Mouse (Mus musculus) olfactory bulb, adult 2 months (tissue): ENCODE measurements around the gene Pigk.

Experiments
- CTCF ChIP-seq: fragments of 200-500 bp; IDR thresholded peaks from 2 replicates; pipeline ENCODE4 v1.5.1; 2012; ENCODE audit warnings: low read depth, mild to moderate bottlenecking, low read length, moderate library complexity; ENCODE audit not compliant: insufficient read depth
- POLR2A ChIP-seq: fragments of 200-500 bp; IDR thresholded peaks from 2 replicates; pipeline ENCODE4 v1.6.1; 2012; ENCODE audit warnings: mild to moderate bottlenecking, low read depth, low read length, moderate library complexity; ENCODE audit not compliant: insufficient read depth

- TF ChIP-seq CTCF (no peak), POLR2A (no peak)
Measured at GRCm38 (mm10) chr3:152948556-152948955, 234.7 kb downstream of the Pigk start.
